Mouse (Mus musculus) layer of hippocampus, adult 9-11 months (tissue): Measurements from ENCODE around the gene Gm10663.

ENCODE experiments used
- DNase-seq: peaks from one replicate; pipeline ENCODE4 v3.0.0; 2022

Gene Gm10663

GRCm38 (mm10) chr8:65088120-65088519 lies 13.3 kb downstream of the Gm10663 start:
- no peak for DNase-seq

- no peak for DNase-seq
Measured at GRCm38 (mm10) chr8:65089781-65090180, 14.9 kb downstream of the Gm10663 start.

GRCm38 (mm10) chr8:65097760-65098415 lies 23.1 kb downstream of the Gm10663 start:
- DNase-seq, result no peak

- no peak for DNase-seq
Measured at GRCm38 (mm10) chr8:65099735-65100134, 24.9 kb downstream of the Gm10663 start.

GRCm38 (mm10) chr8:65103632-65104031 lies 28.8 kb downstream of the Gm10663 start:
- DNase-seq, result no peak

DNA sequence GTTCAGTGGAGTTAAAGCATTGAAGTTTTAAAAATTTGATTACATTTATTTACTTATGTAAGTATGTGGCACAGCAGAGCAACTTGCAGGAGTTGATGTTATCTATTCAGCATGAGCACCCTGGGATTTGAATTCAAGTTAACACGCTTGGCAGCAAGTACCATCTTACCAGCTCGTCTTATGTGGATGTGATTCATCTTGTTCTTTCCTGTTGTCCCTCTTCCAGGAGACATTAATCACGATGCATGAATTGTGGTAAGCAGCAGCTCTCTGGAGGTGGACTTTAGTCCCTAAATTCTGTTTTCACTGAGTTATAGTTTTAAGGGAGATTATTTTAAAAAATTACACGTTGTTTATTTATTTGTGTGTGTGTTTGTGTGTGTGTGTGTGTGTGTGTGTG lies 29.2 kb downstream of the Gm10663 start:
- peak; percentile 6 for DNase-seq

DNA sequence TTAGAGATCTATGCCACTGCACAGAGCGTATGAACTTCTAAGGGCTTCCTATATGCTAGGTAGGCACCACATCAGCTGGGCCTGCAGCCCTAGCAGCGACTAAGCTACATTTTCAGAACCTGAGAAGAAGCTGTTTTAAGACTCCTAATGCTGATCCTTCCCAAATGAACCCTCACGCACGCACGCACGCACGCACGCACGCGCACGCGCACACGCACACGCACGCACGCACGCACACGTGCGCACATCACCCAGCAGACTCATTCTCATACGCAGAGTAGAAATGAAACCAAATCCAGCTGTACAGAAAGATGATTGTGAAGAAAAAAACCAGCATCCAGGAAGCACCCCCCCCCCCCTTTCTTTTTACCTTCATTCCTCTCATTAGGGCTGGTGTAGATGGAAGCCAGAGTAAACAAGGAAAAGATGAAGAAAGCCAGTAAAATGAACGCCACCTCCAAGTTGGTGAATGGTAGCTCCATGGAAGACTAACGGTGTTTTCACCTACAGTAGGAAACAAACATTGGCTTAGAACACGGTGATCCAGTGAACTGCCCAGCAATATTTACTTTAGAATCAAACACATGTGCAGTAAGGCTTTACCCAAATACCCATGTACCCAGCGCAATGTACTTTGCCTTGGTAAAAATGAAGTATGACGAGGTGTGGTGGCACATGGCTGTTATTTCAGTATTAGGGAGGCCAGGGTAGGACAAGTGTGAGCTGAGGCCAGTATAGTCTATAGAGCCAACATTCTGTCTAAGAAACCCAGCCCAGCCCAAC lies 33.3 kb downstream of the Gm10663 start:
- no peak for DNase-seq

- no peak for DNase-seq
Measured at GRCm38 (mm10) chr8:65108936-65109335, 34.1 kb downstream of the Gm10663 start.

DNA sequence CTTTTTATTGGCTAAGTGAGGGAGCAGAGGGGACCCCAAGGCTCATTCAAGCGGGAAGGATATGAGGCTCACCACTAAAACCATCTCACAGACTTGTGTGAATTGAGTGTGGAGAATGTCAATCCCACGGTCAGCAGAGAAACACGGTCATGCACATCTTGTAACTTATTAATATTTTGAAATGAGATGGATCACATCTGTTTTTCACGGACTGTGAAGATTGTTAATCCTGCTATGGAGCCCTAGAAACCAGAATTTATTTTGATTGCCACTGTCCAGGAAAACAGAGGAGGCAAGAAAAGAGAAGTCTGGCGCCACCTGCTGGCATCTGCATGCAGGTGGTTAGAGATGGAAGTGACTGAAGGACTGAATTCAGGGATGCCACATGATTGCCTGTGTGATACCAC lies 35.5 kb downstream of the Gm10663 start:
- DNase-seq, result peak; percentile 56

DNA sequence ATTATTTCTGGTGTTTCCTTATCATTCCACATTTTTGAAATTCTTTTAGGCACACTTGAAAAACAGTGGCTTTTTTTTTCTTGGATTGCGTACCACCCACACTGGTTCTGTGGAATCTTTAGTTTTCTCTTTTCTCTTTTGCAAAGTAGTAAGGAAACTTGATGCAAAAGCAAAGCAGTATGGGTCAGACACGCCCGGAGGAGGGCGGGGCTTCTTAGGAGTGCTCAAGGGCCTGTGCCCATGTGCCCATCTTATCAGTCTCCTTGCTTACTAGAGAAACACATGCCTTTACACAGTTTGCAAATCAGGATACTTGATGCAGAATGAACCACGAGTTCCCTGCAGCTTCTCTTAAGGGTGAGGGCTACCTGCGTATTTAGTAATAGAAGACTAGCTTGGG lies 37.3 kb downstream of the Gm10663 start:
- no peak for DNase-seq

DNA sequence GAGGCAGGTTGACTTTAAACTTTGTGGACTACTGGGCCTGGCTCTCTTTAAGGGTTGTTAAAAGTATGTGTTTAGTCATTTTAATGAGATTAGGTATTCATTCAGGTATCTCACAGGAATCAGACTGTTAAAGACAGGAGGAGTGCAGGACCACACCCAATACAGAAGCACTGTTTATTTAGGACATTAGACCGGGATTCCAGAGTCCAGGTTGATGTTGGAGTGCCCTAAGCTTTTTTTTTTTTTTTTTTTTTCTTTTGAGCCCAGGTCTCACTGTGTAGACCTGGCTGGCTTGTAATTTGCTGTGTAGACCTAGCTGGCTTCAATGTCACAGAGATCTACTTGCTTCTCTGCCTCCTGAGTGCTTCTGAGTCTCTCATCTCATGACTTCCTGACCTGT lies 51.2 kb downstream of the Gm10663 start:
- DNase-seq, result no peak

- no peak for DNase-seq
Measured at GRCm38 (mm10) chr8:65126454-65126853, 51.6 kb downstream of the Gm10663 start.
